Mouse (Mus musculus) testis, postnatal 14 days (tissue): ENCODE results near the gene Oas1e.
A peak's percentile ranks its signal among the peaks of the same experiment; 100 is the strongest.
"Not testable (repeated sequence)": the region's sequence is repeated elsewhere in the genome, so short reads cannot be mapped to it uniquely, and the experiment has no call there.

Experiments used
- DNase-seq: peaks from one replicate; pipeline ENCODE4 v3.0.0; 2021; ENCODE audit warnings: low spot score

The Oas1e gene

GRCm38 (mm10) chr5:120795480-120796034 is at the start of gene Oas1e:
Gene Oas1e (minus strand): TSS chr5:120795530.
- DNase-seq: not testable (repeated sequence)

DNA sequence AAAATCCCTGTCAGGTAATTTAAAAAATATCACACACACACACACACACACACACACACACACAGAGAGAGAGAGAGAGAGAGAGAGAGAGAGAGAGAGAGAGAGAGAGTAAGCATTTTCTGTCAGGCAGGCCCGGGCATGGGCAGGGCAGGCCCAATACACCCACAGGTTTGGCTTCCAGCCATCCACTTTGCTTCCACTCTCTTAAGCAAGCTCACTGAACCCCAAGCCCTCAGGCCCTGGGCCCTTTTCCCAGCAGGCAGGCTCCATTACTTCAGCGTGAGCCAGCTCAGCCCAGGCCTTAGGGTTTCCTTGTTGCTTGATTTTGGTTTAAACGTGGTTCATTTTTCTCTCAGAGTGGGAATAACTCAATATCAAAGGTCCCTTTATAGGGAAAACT is 49.4 kb upstream of the Oas1e start:
- DNase-seq: peak; percentile 25

- peak; percentile 58 for DNase-seq
Observed at GRCm38 (mm10) chr5:120836731-120837585, 41.6 kb upstream of the Oas1e start.

DNA sequence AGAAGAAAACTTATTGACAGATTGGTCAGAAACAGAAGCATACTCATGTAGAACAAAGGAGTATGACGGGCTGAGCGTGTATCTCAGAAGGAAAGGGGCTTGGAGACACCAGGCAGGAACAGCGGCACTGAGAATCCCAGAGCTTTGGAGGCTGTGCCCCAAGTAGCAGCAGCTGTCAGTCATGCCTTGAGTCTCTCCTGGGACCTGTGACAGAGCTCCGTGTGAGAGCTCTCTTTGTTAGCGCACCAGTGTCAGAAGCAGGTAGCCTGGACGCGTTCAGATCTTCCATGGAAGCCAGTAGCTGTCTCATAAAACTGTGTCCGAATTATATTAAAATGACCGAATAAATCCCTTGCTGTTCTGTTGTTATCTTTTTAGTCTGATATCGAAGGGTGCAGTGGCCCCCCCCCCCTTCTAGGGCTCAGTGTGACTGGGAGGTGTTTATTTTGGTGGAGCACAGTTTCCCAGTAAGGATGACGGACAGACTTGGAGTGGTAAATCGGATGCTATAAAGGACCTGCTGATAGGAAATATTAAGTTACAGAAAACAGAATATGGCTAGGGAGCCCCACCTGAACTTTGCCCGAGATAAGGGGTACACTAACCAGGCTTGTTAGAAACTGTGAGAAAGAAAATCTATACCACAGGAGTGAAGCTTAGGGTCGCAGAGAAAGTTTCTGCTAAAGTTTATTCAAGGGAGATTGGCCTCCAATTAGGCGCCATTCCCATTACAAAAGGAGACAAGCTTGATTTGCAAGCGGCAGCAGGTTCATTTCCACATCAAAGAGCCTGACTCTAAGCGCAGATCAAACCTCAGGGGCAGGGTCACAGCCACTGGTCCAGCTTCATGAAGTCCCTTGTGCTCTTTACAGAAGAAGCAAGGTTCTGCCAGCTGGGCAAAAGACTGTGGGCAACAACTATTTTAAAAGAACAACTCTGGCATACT is 38.3 kb upstream of the Oas1e start:
- DNase-seq: no peak

GRCm38 (mm10) chr5:120831031-120831430 is 35.7 kb upstream of the Oas1e start:
- DNase-seq: no peak

DNA sequence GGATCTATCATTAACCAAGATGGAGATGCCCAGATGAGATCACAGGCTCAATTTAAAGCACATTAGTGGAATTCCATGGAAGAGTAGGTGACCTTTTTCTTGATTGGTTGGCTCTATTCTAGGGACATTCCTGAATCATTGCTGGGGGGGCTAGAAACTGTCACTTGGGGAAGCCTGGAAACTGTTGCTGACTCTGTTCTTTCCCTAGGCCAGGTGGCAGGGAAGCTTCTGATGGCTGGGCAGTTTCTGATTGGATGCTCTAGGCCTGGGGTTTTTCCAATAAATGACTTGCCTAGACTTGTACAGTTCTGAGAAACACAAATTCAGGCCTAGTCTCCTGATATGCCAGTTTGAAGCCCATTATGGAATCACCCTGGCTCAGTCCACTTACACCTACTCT is 23.7 kb upstream of the Oas1e start:
- DNase-seq: no peak

GRCm38 (mm10) chr5:120815949-120816348 is 20.6 kb upstream of the Oas1e start:
- peak; percentile 26 for DNase-seq

DNA sequence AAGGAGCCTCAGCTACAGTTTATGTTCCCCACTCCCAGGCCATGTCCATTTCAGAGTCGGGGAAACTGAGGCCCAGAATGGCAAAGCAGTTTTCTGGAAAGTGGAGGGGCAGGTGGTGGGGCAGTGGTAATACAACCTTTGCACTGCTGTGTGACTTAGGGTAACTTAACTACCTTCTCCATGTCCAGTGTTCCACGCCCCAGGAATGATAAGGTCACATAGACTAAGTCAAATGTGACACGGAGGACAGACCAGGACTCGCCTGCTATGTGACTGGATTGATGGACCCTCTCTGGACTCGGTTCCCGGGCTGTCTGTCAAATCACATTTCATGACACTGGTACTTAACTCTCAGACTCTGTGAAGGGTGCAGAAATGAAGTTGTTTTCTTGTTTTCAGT is 17.7 kb upstream of the Oas1e start:
- no peak for DNase-seq

GRCm38 (mm10) chr5:120811951-120812819 is 16.9 kb upstream of the Oas1e start, which contains the start of gene Oas1c:
Gene Oas1c (minus strand): TSS chr5:120812514.
- peak; percentile 82 for DNase-seq

DNA sequence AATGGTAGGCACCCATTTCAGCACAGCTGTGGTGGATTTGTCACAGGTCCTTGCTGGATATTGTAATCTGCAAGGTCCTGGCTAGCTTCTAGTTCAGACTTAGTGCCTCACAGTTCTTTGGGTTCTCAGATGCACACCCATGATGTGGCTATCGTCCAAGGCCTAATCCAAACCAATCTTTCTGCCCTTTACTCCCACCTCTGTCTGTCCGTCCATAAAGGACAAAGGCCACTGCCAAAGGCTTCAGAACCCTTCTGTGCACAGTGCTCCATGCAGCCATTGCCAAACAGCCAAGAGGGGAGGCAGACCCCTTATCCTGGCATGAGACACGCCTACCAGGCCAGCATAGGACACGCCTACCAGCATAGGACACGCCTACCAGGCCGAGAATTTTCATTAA is 13.8 kb upstream of the Oas1e start:
- DNase-seq: no peak

GRCm38 (mm10) chr5:120806458-120806857 is 11.1 kb upstream of the Oas1e start:
- DNase-seq: peak; percentile 24

DNA sequence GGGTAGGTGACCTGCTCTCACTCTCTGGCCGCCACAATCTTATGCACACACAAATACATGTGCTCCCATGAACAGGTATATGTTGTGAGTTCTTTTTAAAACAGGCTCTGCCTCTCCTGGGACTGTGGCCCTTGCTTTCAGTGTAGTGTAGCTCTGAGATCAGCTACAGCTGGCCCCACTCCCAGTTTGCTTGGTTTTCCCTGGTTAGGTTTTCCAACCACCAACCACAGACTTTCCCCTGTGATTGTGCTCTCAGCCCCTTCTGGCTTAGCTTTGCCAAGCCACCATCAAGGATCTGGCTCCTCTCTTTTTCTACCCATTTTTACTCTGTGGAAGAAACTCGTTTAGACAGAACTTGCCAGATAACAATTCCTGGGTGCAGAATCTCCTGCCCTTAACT is 8.3 kb upstream of the Oas1e start:
- DNase-seq: no peak

GRCm38 (mm10) chr5:120798943-120799342 is 3.6 kb upstream of the Oas1e start:
- not testable (repeated sequence) for DNase-seq

DNA sequence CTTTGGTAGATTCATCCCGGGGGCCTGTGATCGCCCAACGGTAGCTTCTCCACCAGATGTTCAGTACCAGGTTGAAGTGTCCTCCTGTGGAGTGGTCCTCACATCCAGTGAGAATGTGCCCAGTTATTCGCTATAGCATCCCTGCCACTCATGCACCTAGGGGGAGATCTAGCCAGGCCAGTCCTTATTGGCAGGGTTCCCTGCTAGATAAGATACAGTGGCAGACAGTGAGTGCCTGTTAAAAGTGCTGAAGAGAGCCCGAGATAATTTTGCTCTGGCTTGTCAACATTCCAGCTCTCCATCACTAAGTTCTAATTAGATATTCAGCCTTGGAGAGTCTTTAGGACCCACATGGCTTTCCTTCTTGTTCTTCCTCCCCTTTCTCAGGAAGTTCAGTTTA is 2.8 kb upstream of the Oas1e start:
- DNase-seq: not testable (repeated sequence)

DNA sequence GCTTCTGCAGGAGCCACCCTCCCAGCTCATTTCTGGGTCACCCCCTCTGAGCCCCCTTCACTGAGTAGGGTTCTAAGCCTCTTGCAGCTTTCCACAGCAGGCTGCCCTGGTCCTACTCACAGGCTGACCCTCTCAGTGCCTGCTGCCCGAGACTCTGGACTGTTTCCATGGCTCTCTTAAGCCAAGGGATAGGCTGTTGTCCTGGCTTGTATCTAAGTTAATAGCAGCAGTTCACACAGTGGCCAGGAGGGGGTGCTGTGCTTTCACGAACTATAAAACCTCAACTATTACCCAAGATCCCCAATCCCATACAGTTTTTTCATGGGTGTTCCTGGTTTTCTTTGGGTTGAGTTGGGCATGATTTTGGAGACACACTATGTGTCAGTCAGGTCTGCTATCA is 2.3 kb downstream of the Oas1e start:
- DNase-seq: peak; percentile 27

DNA sequence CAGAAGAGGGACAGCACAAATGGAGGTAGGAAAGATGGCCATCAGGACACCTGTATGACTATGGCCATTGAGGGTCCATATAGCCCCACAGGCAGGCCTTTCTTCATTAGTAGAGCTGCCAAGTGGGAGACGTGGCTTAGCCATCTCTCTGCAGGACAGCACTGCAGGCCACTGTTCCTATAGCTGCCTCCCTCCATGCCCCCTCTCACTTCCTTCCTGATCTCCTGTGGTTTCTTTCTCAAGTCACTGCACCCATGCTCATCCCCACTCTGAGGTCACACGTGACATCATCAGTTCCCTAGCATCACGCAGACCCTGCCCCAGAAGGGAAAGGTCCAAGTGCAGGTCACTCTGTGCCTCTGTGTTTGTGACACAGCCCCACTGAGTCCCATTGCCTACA is 8.3 kb downstream of the Oas1e start:
- DNase-seq: no peak

DNA sequence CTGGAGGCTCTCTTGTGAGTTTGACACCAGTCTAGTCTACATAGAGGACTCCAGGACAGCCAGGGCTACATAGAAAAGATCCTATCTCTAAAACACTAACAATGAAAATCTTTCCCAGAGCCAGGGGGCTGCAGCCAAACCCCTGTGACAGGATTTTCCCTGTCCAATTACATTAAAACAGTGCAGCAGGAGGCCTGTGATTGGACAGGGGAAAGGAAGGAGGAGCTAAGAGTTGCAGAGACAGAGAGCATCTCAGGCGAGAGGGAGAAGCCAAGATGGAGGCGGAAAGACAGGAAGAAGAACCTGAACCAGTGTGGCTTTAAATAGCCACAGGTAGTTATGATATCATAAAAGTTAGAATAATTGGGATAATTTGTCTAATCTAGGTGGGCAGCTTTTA is 12.9 kb downstream of the Oas1e start:
- DNase-seq: no peak

DNA sequence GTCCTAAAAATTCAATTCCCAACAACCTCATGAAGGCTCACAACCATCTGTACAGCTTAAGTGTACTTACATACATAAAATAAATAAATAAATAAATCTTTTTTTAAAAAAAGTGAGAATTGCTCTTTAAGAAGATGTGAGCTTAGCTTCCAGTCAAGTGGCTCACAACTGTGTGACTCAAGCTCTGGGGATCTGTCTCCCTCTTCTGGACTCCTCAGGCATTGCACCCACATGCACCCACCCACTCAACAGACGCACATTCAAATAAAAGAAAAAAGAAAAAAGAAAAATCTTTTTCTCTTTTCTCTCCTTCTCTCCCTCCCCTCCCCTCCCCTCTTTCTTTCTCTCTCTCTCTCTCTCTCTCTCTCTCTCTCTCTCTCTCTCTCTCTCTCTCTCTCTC is 13.7 kb downstream of the Oas1e start:
- DNase-seq: no peak

DNA sequence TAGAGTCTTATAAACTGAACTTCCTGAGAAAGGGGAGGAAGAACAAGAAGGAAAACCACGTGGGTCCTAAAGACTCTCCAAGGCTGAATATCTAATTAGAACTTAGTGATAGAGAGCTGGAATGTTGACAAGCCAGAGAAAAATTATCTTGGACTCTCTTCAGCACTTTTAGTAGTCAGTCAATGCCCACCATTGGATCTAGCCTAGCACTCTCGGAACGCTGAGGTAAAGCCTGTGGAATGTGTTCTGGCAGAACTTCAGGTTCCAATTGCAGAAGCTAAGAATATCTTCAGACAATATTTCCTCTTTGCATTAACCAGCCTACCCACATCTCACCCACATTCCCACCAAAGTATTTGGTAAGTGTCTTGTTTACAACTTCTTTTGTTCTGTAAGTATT is 15.4 kb downstream of the Oas1e start:
- DNase-seq: no peak

DNA sequence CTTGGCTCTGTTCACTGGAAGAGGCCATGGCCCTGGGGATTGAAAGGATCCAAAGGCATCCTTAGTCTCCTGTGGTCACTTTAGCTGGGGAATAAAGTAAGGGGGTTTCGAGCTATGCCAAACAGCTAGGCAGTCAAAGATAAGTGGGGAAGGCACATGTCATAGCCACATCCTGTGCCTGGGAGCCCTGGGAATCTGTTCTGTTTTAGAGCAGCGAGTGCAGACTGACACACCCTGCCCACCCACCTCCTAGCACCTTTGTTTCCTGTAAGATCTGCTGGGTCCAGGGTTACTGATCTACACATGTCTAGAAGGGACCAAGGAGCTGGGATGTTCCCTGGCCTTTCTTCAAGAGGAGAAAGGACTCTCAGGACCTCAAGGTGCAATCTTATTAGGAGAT is 16.4 kb downstream of the Oas1e start:
- no peak for DNase-seq

- DNase-seq: no peak
Observed at GRCm38 (mm10) chr5:120777478-120777877, 17.9 kb downstream of the Oas1e start, which contains the start of gene Oas3. Gene Oas3 (minus strand): TSS chr5:120777661.
